Mouse (Mus musculus) liver (tissue): ENCODE results near the gene AI854703.

ENCODE experiments used
- DNase-seq: peaks from one replicate; pipeline ENCODE4 v3.0.0-alpha.2; 2020; ENCODE audit warnings: mixed read lengths

The AI854703 gene

GRCm38 (mm10) chr6:48626464-48626863, at the start of gene AI854703:
AI854703 (plus strand) TSS chr6:48626764.
- DNase-seq: no peak

GRCm38 (mm10) chr6:48578736-48579135, 47.8 kb upstream of the AI854703 start:
- no peak for DNase-seq

GRCm38 (mm10) chr6:48579215-48579648, 47.3 kb upstream of the AI854703 start:
- DNase-seq: no peak

GRCm38 (mm10) chr6:48581257-48581656, 45.3 kb upstream of the AI854703 start:
- no peak for DNase-seq

GRCm38 (mm10) chr6:48582037-48582436, 44.5 kb upstream of the AI854703 start:
- DNase-seq: no peak

GRCm38 (mm10) chr6:48589194-48589750, 37.3 kb upstream of the AI854703 start, which contains the start of gene Gm45021:
Gm45021 (plus strand) TSS chr6:48589610.
- DNase-seq: no peak

GRCm38 (mm10) chr6:48591221-48591845, 35.2 kb upstream of the AI854703 start:
- no peak for DNase-seq

- DNase-seq: no peak
Measured at GRCm38 (mm10) chr6:48591871-48592270, 34.7 kb upstream of the AI854703 start.

- DNase-seq: peak; percentile 84
Measured at GRCm38 (mm10) chr6:48593158-48594042, 33.2 kb upstream of the AI854703 start, which contains the start of the genes Repin1 and Gm44965. Repin1 (plus strand) TSS chr6:48593883. Gm44965 (plus strand) TSS chr6:48593941.

- DNase-seq: peak; percentile 24
Measured at GRCm38 (mm10) chr6:48594043-48594738, 32.4 kb upstream of the AI854703 start.

- DNase-seq: no peak
Measured at GRCm38 (mm10) chr6:48595278-48595677, 31.3 kb upstream of the AI854703 start.

- no peak for DNase-seq
Measured at GRCm38 (mm10) chr6:48596545-48597232, 29.9 kb upstream of the AI854703 start.

GRCm38 (mm10) chr6:48597233-48597625, 29.3 kb upstream of the AI854703 start:
- no peak for DNase-seq

- DNase-seq: no peak
Measured at GRCm38 (mm10) chr6:48600594-48600993, 26.0 kb upstream of the AI854703 start.

GRCm38 (mm10) chr6:48601271-48602079, 25.1 kb upstream of the AI854703 start, which contains the start of gene Zfp775:
Zfp775 (plus strand) TSS chr6:48602063.
- DNase-seq: peak; percentile 94

- DNase-seq: peak; percentile 37
Measured at GRCm38 (mm10) chr6:48602080-48602741, 24.4 kb upstream of the AI854703 start.

GRCm38 (mm10) chr6:48608124-48608523, 18.4 kb upstream of the AI854703 start:
- DNase-seq: no peak

- peak; percentile 11 for DNase-seq
Measured at GRCm38 (mm10) chr6:48609512-48609911, 17.1 kb upstream of the AI854703 start.

GRCm38 (mm10) chr6:48610657-48611056, 15.9 kb upstream of the AI854703 start:
- no peak for DNase-seq

GRCm38 (mm10) chr6:48613464-48613863, 13.1 kb upstream of the AI854703 start:
- DNase-seq: no peak

- DNase-seq: no peak
Measured at GRCm38 (mm10) chr6:48614756-48615155, 11.8 kb upstream of the AI854703 start.
